In the genomic region with DNA sequence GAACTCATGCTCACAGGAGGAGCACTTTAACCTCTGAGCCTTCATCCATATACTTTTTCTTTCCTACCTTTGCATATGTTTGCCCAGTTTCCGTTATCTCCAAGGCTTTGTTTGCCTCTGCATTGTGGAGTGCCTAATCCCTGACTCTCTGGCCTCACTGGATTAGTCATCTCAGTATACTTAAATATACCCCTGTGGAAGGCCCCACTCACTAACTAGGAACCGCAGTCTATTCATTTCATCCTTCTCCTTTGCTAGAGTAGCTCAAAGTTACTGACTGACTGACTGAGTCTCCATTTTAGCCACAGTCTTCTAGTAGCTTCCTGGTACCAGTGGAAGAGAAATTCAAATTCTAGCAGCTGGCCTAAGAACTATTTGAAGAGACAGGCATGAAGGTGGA, we compare ENCODE assay signal across 34 mouse cellular contexts.
"Had no signal": no experiment of that assay in that cellular context is flagged by ENCODE, and none has a peak within 500 bp of the region (broad histone marks: within the 10 kb centered on the region; RNA-seq: fewer than 3 reads in every experiment).

No protein-coding gene starts in this region.

- H3K9me3 ChIP-seq: heart, embryonic 10.5 days; heart, embryonic 12.5 days; heart, embryonic 13.5 days; heart, embryonic 15.5 days; hindbrain, embryonic 10.5 days; hindbrain, embryonic 12.5 days; hindbrain, embryonic 13.5 days; hindbrain, embryonic 15.5 days; intestine, embryonic 15.5 days; kidney, embryonic 15.5 days had no signal

- DNase-seq: heart, postnatal 10 days; heart, postnatal 14 days; heart, postnatal 36 days; heart, postnatal 4 days; kidney, adult 11 months; kidney, adult 18-20 months; kidney, adult 2 months; kidney, adult 8-10 months; kidney, postnatal 10 days; kidney, postnatal 14 days; kidney, postnatal 25 days; kidney, postnatal 36 days; kidney, postnatal 4 days; layer of hippocampus, adult 9-11 months; layer of hippocampus, postnatal 36 days had no signal

- H3K27ac ChIP-seq: heart, embryonic 10.5 days; heart, embryonic 13.5 days; heart, embryonic 15.5 days; hindbrain, embryonic 10.5 days; hindbrain, embryonic 12.5 days; hindbrain, embryonic 13.5 days; hindbrain, embryonic 14.5 days; hindbrain, embryonic 15.5 days; hindbrain, postnatal 0 days; intestine, embryonic 15.5 days; kidney, embryonic 15.5 days; kidney, postnatal 0 days; layer of hippocampus, adult 2 months had no signal

- H3K27me3 ChIP-seq: heart, embryonic 12.5 days; heart, embryonic 13.5 days; heart, embryonic 15.5 days; hindbrain, embryonic 12.5 days; intestine, embryonic 15.5 days had no signal

- H3K4me1 ChIP-seq: heart, embryonic 10.5 days; heart, embryonic 12.5 days; heart, embryonic 13.5 days; heart, embryonic 15.5 days; hindbrain, embryonic 10.5 days; hindbrain, embryonic 12.5 days; hindbrain, embryonic 13.5 days; hindbrain, embryonic 15.5 days; intestine, embryonic 15.5 days; kidney, embryonic 15.5 days had no signal

- H3K4me3 ChIP-seq: heart, embryonic 10.5 days; heart, embryonic 12.5 days; heart, embryonic 13.5 days; heart, embryonic 15.5 days; hindbrain, embryonic 10.5 days; hindbrain, embryonic 12.5 days; hindbrain, embryonic 13.5 days; hindbrain, embryonic 15.5 days; intestine, embryonic 15.5 days; kidney, embryonic 15.5 days; layer of hippocampus, adult 2 months had no signal

- ATAC-seq: hindbrain, embryonic 16.5 days; hindbrain, postnatal 0 days; inflammation-experienced regulatory T-cells, adult 6 months; intestine, embryonic 15.5 days; intestine, embryonic 16.5 days; intestine, postnatal 0 days had no signal

- H3K4me2 ChIP-seq: heart, embryonic 11.5 days; heart, embryonic 12.5 days; heart, embryonic 13.5 days; heart, embryonic 15.5 days; hindbrain, embryonic 12.5 days; hindbrain, embryonic 13.5 days; hindbrain, embryonic 14.5 days; hindbrain, embryonic 15.5 days; intestine, embryonic 15.5 days; kidney, embryonic 15.5 days had no signal

- H3K36me3 ChIP-seq: heart, embryonic 10.5 days; heart, embryonic 12.5 days; heart, embryonic 13.5 days; heart, embryonic 15.5 days; hindbrain, embryonic 10.5 days; hindbrain, embryonic 12.5 days; hindbrain, embryonic 13.5 days; hindbrain, embryonic 15.5 days; intestine, embryonic 15.5 days; kidney, embryonic 15.5 days had no signal

- H3K9ac ChIP-seq: heart, embryonic 12.5 days; heart, embryonic 13.5 days; heart, embryonic 15.5 days; hindbrain, embryonic 12.5 days; hindbrain, embryonic 13.5 days; hindbrain, embryonic 14.5 days; hindbrain, embryonic 15.5 days; intestine, embryonic 15.5 days; kidney, embryonic 15.5 days had no signal
